Mouse (Mus musculus) olfactory bulb, adult 2 months (tissue): Measurements from ENCODE around the gene Atraid.

ENCODE experiments used
- CTCF ChIP-seq: fragments of 200-500 bp; IDR thresholded peaks from 2 replicates; pipeline ENCODE4 v1.5.1; 2012; ENCODE audit warnings: low read depth, mild to moderate bottlenecking, low read length, moderate library complexity; ENCODE audit not compliant: insufficient read depth
- POLR2A ChIP-seq: fragments of 200-500 bp; IDR thresholded peaks from 2 replicates; pipeline ENCODE4 v1.6.1; 2012; ENCODE audit warnings: mild to moderate bottlenecking, low read depth, low read length, moderate library complexity; ENCODE audit not compliant: insufficient read depth

GRCm38 (mm10) chr5:31054261-31055215 lies 6.4 kb downstream of the Atraid start, which contains the start of gene Cad:
- no peak for TF ChIP-seq CTCF
- 0 out of 2 replicates have a peak, but pooled peaks have one; percentile 34 for TF ChIP-seq POLR2A
